Mouse (Mus musculus) ovary, postnatal 10 days (tissue): ENCODE data around the gene Gm21954.

Experiments used
- DNase-seq: peaks from one replicate; pipeline ENCODE4 v3.0.0; 2022; ENCODE audit warnings: low spot score

Gm21954 gene

DNA sequence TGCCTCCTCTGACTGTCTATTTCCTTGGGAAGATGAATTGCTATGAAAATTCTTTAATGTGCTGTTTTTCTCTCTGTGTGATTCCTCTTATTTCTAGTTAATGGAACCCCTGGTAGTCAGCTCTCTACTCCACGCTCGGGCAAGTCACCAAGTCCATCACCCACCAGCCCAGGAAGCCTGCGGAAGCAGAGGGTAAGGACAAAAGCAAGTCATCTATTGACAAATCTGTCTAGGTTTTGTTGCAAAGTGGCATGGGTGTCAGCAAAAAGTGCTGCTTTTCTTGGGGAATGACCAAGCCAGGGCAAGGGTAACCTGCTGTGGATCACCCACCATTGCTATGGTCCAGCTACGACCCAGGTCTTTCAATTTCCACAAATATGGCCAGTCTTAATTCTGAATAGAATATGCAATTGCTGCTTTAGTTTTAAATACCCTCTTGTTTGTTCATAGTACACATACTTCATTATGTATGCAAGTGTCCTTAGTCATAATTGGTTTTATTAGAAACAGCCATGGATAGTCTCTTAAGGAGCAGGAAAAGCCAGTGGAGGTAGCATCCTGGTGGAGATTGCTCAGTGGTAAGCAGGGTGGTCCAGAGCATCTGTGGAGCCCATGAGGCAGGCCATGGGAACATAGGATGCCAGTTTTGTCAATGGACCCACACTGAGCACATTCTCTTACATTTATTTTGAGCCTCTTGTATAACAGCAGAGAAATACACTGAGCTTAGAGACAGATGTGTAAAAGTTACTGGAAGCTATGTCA lies 8.9 kb downstream of the Gm21954 start:
- DNase-seq, result no peak

DNA sequence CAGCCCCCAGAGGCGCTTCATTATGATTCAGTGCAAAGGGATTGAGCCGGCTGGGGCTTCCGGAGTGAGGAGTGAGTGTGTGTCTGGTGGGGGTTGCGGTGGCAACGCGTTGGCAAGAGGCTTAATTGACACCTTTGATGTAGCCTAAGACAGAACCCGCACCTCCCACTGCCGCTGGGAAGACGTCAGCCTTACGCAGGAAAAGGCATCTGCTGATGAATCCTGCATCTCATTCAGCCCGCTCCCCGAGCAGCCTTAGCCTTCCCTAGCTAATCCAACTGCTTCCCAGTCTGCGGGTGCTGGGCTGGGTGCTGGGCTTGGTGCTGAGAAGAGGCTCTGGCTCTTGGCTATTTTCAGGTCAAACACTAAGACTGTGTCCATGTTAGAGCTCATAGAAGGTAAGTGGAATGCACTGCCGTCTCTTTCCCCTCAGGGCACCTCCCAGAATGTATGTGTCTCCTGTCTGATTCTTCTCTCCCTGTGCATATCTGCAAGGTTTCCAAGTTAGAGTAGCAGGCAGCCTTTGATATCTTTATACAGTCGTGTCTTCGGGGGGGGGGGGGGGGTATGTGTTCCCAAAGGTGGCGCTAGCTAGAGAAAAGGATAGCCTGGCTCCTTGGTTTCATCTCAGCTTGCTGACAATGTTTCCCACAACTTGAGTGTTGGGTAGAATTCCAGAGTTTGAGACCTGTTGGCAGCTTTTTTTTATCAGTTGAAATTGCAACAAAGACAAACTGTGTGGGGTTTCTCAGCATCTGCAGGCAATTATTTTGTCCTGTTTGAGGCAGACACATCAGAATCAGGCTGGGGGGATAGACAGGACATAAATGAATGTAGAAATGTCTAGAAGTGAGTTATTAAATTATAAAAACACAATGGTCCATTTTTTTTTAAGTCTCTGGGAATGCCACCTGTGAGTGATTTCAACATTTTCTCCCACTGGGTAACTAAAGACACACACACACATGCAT lies 10.0 kb downstream of the Gm21954 start:
- no peak for DNase-seq

DNA sequence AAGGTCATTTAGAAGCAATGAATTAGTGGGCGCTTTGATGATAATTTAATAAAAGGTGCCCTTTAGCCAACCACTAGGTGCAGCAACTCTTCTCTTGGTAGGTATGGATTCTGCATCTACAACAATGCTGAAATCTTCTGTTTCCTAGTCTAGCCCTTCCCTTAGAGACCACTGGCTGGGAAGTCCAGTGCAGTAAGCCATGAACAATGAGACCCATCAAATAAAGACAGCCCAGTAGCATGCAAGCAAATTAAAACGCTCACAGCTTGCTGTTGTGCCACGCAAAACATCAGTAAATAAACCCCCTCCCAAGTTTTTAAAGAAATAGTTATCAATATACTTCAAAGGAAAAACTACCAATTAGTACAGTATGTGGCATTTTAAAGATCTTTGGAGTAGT lies 10.9 kb downstream of the Gm21954 start:
- DNase-seq, result no peak

DNA sequence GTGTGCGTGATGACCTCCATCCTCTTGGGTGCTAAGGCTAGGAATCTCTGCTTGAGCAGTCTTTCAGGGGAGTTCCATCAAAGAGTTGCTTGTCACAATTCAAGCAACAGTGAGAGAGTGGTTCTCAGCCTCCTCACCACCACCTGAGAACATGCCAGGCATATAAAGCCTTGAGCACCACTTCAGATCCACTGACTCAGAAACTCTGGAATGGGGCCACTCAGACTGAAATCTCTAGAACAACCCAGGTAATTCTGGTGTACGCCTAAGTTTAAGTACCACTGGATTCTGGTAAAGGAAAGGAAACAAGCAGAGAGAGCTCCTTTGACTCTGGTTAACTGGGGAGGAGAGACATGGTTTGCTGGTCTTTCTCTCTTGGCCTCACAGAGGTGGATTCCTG lies 19.5 kb downstream of the Gm21954 start:
- DNase-seq, result no peak

DNA sequence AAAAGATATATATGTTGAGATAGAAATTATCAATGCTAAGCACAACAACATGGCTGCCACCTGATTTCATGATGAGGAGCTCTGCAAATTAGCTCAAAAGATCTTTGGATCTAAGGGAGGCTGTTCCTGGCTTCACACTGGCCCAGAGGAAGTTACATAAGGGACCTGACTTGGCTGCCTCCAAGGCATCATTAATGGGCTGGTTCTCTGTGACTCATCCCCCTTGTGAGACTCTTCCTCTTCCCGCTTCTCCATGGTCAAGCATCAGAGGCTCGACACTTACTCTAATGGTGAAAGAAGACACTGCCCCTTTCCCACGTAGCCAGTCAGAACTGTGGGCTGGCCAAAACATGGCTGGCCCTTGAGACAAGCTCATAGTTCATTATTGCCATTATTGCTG lies 20.1 kb downstream of the Gm21954 start:
- DNase-seq, result no peak

DNA sequence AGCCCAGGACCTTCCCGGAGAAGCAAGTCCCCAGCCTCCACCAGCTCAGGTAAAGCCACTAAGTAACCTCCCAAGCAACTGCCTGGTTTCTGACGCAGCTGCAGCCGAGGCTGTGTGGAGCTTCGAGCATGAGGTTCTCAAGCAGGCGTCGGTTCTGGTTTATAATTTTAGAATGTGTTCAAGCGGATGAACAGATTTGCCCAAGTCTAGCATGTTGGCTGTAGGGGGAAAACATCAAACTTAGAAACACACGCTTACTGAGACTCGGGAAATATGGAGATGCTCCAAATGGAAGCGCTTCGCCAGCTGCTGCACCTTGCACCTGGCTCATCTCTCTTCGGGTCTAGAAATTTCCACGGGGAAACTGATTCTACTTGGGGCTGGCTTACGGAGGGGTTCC lies 21.0 kb downstream of the Gm21954 start:
- DNase-seq, result no peak

DNA sequence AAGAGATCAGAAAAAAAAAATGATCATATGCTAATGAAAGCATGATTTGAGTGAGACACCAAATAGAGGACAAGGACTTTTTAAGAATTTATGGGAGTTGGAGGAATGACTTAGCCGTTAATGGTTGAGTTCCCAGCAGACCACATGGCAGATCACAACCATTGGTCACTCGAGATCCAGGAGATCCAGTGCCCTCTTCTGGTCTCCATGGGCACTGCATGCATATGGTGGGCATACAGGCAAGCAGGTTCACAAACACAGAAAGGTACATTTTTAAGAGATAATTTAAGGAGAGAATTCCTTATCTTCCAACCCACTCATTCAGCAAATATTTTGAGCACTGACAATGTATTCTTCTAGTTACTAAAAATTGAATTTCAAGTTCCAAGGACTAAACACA lies 22.9 kb downstream of the Gm21954 start:
- no peak for DNase-seq

DNA sequence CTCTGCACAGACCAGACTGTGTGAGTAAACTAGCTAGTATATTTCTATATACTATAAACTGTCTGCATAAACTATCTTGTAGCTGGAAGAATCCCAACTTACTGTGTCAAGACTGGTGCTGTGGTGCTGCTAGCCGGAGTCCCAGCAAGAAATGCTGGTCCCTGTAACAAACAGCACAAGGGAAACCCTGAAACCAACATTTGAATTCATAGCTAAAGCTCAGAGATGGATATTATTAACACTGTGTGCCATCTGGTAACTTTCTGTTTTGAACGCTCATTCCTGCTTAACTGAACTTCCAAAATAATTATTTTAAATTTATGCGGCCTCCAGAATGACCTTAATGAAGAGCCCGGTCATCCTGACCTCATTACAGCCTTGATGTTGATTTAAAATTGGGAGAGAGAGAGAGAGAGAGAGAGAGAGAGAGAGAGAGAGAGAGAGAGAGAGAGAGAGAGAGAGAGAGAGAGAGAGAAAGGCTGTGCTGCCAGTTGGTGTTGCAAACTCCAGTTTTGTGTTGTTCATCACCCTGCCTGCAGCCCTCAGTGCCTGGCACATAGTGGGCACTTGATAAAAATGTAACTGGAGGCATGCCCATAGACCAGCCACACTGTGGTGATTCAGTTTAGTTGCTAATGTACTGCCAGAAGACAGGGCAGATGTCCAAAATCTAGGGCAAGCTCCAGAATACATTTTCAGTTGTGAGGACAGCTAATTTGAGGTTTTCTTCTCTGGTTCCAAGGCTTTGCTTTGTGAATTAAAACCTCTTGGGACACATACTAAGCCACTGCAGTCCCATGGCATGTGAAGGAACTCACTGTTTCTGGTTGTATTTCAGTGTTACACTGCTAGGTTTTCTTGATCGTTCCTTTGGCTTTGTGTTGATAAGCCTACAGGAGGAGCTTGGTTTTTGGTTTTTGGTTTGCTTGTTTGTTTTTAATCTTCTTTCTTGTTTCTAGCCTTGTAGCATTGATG lies 24.2 kb downstream of the Gm21954 start:
- DNase-seq, result no peak

DNA sequence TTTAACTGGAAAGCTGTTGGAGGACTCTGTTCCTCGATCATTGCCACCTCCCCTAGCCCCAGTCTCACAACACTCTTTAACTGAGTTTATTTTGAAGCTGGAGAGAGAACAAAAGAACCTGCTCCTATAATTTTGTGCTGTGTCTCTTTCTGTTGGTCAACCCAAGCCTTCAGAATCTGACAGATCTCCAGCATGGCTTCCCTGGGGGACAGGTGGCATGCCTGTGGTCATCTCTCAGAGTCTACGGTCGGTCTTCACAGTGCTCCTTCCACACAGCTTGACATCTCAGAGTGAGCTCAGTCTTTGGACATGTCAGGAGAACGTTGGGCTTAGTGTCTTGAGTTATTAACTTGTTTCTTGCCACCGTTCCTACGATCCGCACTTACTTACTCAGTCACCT lies 25.3 kb downstream of the Gm21954 start:
- DNase-seq, result no peak

DNA sequence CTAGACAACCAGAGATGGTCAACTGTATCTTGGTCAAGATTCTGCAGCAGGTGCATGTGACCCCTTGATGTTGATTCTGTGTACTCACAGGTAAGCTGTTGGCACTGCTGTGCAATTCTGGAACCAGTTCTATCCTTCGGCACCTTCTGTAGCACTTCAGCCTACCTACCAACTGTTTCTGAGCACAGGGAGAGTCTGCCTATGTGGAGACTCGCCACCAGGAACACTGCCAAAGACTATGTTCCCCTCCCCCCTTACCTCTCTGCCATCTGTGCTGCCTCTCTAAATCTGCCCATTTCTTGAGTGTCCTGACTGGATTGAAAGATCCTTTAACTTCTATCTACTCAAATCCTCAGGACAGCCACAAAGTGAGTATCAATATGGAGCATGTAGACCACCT lies 28.3 kb downstream of the Gm21954 start:
- DNase-seq, result no peak

DNA sequence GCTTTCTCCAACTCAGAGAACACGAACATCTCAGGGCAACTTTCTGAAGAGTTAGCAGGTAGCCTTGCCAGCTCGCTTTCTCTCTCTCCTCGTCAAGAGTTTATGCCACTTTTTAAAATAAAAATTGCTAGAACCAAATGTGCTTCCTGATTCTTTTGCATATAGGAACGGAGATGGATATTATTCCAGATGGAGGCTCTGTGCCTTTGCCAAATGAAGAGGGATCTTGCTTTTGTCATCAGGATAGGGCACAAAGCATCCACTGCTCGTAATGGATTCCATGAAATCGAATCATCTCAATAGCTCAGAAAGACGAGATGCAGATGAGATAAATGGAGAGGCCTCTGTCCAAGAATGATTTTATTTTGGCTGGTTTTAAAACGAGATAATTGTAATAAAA lies 28.7 kb downstream of the Gm21954 start:
- no peak for DNase-seq

DNA sequence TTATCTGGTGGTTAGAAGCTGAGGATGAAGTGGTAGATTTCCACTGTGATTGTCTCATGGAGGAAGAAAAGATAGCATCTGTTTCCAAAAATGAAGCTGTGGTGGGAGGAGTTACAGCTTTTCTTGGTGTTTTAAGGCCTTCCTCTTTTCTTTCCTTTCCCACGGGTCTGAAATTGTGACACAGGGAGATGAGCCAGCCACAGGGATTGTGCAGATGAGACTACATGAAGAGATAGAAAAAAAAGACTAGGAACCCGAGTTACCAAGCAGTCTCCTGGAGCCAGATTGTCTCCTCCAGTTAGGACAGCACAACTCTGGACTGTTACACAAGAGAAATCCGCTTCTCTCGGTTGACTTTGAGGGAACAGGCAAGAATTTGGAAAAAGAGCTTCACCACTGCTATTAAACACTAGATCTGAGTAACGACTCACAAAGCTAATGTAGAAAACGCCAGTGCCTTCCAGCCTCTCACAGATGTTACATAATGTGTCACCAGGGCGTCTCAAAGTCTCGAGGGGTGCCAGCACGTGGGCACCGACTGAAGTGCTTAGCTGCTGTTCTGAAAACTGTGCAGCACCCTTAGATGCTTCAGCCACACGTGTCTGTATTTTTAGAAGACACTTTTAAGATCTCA lies 29.9 kb downstream of the Gm21954 start:
- no peak for DNase-seq

DNA sequence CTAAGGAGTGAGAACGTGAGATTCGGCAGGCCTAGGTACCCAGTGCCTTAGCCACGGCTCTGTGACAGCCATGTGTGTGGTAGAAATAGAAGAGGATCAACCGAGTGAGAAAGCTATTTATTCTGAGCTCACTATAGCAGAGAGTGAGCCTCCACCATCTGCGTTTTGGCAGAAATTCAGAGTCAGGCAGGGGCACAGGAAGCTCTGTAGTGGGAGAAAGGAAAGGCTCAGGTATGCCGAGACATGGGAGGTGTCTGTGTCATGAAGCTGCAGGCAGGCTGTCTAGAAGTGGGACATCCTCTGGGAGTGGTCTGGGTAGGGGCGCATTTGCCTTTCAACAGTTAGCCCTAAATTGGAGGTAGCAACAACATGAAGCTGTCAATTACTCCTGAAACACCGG lies 31.7 kb downstream of the Gm21954 start:
- DNase-seq, result no peak

DNA sequence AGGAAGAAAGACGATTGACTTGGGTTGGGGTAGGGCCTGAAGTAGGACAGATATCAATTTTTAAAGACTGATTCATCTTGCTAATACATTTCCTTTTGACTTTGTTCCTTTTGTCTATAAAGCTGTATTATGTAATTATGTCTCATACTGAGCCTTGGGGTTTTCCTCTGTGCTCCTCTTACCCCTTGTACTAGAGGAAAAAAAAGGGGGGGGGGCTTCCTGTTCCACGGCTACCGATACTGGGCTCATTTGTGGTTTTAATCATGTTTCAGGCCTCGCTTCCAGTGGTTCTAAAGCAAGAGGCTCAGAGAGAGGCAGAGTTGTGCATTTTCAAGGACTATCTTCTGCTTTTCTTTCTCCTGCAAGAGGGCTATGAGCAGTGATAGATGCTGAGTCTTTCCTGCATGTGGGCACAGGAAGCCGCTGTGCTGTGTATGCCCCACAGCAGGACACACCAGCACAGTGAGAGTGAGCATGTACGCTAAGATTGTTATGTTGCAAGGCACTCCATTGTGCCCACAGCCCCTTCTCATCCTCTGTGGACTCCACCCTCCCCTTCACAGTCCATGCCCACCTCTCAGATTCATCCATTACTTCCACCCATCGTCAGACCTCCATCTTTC lies 33.1 kb downstream of the Gm21954 start:
- no peak for DNase-seq

DNA sequence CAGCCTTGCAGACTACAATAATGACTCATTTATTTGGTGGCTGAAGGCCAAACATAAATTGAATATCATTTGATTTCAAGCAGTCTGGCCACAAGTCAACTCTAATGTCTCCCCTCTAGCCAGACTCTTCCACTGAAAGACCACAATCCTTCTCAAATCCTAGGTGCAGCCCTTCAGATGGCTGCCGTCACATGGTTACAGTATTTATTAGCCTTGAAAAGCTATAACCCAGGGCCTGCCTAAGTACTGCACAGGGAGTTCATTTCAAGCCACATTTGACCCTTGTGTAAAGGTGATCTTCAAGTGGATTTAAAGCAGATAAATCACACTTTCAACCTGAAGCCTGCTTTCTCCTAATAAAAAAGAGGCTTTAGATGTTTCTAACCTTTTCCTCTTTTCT lies 37.7 kb downstream of the Gm21954 start:
- DNase-seq, result no peak

DNA sequence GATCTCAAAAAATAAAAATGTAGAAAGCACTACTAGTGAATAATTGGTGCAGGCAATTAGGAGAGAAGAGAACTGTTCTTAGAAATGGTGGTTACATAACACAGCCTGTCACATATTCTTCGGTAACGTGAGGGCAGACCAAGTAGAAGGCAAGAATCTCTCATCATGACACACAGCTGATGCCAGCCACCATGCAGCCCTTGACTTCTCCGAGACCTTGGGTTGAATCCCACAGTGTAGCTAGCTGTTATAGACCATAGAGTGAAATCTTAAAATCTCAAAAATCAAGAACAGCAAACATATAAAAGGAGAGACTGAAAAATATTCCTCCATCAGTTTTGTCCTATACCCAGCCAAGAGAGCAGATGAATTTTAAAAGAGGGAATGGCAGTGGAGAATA lies 40.8 kb downstream of the Gm21954 start:
- DNase-seq, result no peak

DNA sequence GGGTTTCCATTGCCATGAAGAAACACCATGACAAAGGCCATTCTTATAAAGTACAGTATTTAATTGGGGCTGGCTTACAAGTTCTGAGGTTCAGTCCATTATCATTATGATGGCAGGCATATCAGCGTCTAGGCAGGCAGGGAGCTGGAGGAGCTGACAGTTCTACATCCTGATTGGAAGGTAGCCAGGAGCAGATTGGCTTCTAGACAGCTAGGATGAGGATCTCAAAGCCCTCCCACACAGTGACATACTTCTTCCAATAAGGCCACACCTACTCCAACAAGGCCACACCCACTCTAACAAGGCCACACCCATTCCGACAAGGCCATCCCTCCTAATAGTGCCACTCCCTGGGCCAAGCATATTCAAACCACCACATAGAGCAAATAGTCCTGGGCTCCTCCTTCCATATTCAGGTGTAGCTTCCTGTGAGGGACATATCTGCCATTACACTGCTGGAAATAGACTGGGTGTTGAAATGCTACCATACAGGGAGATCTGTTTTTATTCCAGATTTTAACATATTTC lies 41.9 kb downstream of the Gm21954 start:
- DNase-seq, result no peak

DNA sequence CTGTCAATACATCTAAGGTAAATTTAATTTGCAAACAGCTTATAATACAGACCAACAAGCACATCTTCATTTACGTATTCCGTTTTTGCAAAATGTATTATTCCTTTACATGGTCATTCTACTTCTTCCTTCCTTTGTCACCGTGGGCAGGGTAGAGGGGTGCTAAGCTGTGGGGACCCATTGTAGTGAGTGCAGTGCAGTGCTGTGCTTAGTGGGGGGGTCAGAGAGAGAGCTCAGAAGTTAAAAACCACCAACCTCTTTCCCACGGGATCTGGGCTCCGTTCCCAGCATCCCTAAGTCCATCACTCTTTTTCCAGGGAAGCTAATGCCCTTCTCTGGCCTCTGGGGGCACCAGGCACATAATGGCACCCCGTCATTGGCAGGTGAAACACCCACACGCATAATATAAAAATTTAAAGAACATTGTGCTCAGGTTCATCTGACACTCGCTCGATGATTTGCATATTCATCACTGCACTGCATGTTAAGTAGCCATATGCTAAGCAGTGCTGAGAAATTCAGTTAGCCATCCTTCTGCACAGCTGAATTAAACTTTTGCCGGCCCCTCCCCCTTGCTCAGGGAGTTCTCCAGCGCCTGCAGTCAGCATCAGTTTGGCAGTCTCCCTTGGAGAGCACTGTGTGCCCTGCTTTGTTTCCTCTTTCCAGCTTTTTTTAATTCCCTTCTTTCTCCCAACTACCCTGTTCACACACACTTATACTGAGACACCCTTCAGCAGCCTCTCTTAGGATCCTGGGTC lies 48.2 kb downstream of the Gm21954 start:
- no peak for DNase-seq

DNA sequence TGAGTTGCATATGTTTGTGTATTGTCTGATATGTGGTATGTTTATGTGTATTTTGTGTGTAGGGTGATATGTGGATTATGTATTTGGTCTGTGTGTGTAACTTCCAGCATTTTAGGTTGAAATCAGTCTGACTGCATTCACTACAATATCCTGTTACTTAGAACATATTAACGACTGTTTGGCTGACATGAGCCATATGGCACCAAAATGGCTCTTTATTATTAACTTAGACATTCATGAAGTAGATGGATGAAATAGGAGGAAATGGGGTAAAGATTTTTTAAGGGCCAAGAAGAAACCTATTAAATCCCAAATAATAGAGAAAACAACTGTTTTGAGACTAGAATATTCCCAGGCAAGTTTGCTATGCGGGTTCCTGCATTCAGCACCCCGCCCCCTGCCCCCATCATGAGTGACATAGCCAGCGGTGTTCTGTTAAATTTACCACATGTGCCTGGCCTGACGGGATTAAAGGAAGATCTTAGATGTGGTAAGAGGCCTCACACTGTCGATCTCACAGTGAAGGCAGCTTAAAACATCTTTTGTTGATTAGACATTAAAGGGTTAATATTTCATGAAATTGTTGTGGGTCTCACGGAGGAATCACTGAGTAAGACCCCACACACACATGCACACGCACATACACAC lies 51.5 kb downstream of the Gm21954 start:
- DNase-seq, result no peak

DNA sequence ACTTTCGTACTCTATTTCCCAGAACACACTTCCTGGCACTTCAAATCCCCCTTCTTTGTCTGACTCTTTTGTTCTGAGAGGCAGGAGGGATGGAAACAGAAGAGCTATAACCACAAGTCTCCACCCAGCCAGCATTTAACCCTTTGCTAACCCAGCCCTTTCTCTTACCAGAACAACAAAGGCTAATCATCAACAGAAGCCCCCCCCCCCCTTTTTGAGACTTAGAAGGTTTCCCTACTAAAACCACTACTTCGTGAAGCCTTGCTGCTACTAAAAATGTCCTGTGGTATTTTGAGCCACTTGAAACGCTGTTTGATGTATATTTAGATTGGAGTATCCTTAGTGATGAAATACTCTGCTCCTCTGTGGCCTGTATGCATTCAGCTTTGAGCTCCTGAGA lies 52.7 kb downstream of the Gm21954 start:
- no peak for DNase-seq
